Mouse (Mus musculus) hindbrain, embryonic 14.5 days (tissue): ENCODE data around the gene Acap2. TPM values are rescaled to one million over a fixed set of nuclear protein-coding genes. Genes with fewer than 3 reads are reported as not detected.

Experiments
- ATAC-seq: fragments of 200-750 bp; cut with Nextera tagmentation; 2 replicates; pipeline ENCODE4 v1.8.0; 2017; ENCODE audit warnings: moderate number of reproducible peaks, mild to moderate bottlenecking, moderate TSS enrichment, moderate library complexity; ENCODE audit not compliant: low FRiP score
- DNase-seq: peaks from one replicate; pipeline ENCODE4 v3.0.0-alpha.2; 2015; ENCODE audit warnings: low spot score
- H3K27ac ChIP-seq: fragments of 300-500 bp; sonication (generic); 2 replicates; pipeline ENCODE4 v1.5.1; 2014; ENCODE audit warnings: mild to moderate bottlenecking, moderate library complexity
- H3K27me3 ChIP-seq: fragments of 300-500 bp; sonication (generic); 2 replicates; pipeline ENCODE4 v1.6.1; 2014; ENCODE audit warnings: mild to moderate bottlenecking, low read length, mixed read lengths; ENCODE audit not compliant: control insufficient read depth, insufficient read depth
- H3K36me3 ChIP-seq: fragments of 300-500 bp; sonication (generic); replicated peaks from 2 replicates; pipeline ENCODE4 v1.6.1; 2014; ENCODE audit not compliant: control insufficient read depth, insufficient read depth
- H3K4me1 ChIP-seq: fragments of 300-500 bp; sonication (generic); replicated peaks from 2 replicates; pipeline ENCODE4 v1.6.1; 2014; ENCODE audit warnings: antibody characterized with exemption, low read length, mixed read lengths; ENCODE audit not compliant: control insufficient read depth, insufficient read depth
- H3K4me2 ChIP-seq: fragments of 300-500 bp; sonication (generic); replicated peaks from 2 replicates; pipeline ENCODE4 v1.6.1; 2014; ENCODE audit warnings: mild to moderate bottlenecking, moderate library complexity
- H3K4me3 ChIP-seq: fragments of 300-500 bp; sonication (generic); replicated peaks from 2 replicates; pipeline ENCODE4 v1.5.1; 2014; ENCODE audit warnings: mild to moderate bottlenecking, low read length
- H3K9ac ChIP-seq: fragments of 300-500 bp; sonication (generic); 2 replicates; pipeline ENCODE4 v1.6.1; 2014
- H3K9me3 ChIP-seq: fragments of 300-500 bp; sonication (generic); 2 replicates; pipeline ENCODE4 v1.6.1; 2016; ENCODE audit warnings: low read length; ENCODE audit not compliant: control insufficient read depth
- WGBS: fragments of 180-500 bp; shearing (Covaris S2); extraction: QIAGEN DNeasy Blood & Tissue Kit; methylation state at CpG from one replicate; pipeline ENCODE4 v1.1.7; 2014; 5-methylcytosine and 5-hydroxymethylcytosine counted together
- polyA plus RNA-seq: library from polyadenylated mRNA; unstranded; fragments of >200 nt; fragmentation: Nextera tagmentation; extraction: Ambion mirVana; gene quantifications from 2 replicates; pipeline ENCODE4 v1.2.1, GENCODE M21; 2014

Acap2 gene
- 15.8 TPM in 2 replicates for polyA plus RNA-seq

DNA sequence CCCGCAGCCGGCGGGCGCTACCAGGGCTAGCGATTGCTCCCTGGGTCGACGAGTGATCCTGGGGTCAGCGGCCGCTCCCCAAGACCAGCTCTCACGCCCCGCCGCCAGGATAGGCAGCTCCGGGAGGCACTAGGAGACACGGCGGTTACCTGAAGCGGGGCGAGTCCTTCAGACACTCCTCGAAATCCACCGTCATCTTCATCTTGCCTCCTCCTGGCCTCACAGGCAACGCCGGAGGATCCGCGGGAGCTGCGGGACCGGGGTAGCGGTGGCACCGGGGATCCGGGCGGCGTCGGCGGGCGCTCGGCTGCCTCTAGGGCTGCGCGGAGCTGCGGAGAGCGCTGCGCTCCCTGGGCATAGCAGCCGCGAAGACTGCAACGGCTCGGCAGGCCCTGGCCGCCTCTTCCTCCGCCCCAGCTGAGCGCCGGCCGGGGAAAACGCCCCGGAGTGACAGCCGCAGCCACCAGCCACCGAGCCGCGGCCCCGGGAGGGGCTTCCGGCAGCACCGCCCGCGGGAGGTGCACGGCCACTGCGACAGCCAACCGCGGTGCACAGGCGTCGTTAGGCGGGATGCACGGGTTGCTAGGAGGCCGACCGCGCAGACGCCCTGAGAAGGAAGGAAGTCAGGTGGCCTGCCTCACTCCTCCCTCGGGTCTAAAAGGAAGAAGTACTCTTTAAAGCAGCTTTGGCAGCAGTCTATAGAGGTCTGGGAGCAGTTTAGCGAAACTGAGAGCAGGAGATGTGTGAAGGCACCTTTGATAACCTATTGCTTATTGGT is at the start of gene Acap2:
Acap2 (minus strand) TSS at position 456 of the 778 bp plus-strand sequence.
- under 1% methylated on average over 70 of the region's 73 CpGs for WGBS
- Histone ChIP-seq H3K27me3 (no peaks in the 10 kb centered on the region), H3K4me1 (peaks cover 12% of the 10 kb centered on the region; the same call in 1 of the 2 replicates), H3K4me2 (peak within 1 kb of the TSS; percentile 78), H3K36me3 (no peaks in the 10 kb centered on the region), H3K4me3 (peak within 1 kb of the TSS; percentile 87), H3K27ac (peak within 1 kb of the TSS; percentile 91), H3K9ac (peak within 1 kb of the TSS; percentile 93), H3K9me3 (no peaks in the 10 kb centered on the region)
- ATAC-seq, result peak; percentile 99
- DNase-seq, result peak; percentile 94

GRCm38 (mm10) chr16:31249401-31249800 is 48.4 kb upstream of the Acap2 start:
- no peak overlapping the region for H3K27ac ChIP-seq
- H3K36me3 ChIP-seq, result peaks cover 9% of the 10 kb centered on the region
- H3K4me1 ChIP-seq, result no peaks in the 10 kb centered on the region
- ATAC-seq, result no peak
- H3K9me3 ChIP-seq, result no peaks in the 10 kb centered on the region
- H3K4me2 ChIP-seq, result no peak overlapping the region
- no peaks in the 10 kb centered on the region for H3K27me3 ChIP-seq
- 76% methylated on average over 3 of the region's 3 CpGs for WGBS
- H3K9ac ChIP-seq, result no peak overlapping the region
- no peak for DNase-seq
- H3K4me3 ChIP-seq, result no peak overlapping the region

GRCm38 (mm10) chr16:31248717-31249116 is 47.7 kb upstream of the Acap2 start:
- no peak overlapping the region for H3K4me2 ChIP-seq
- H3K27ac ChIP-seq, result no peak overlapping the region
- H3K9ac ChIP-seq, result no peak overlapping the region
- DNase-seq (no peak), ATAC-seq (no peak)
- no peaks in the 10 kb centered on the region for H3K4me1 ChIP-seq
- peaks cover 9% of the 10 kb centered on the region for H3K36me3 ChIP-seq
- no peak overlapping the region for H3K4me3 ChIP-seq
- no peaks in the 10 kb centered on the region for H3K9me3 ChIP-seq
- no peaks in the 10 kb centered on the region for H3K27me3 ChIP-seq
- WGBS, result 77% methylated on average over 13 of the region's 13 CpGs

DNA sequence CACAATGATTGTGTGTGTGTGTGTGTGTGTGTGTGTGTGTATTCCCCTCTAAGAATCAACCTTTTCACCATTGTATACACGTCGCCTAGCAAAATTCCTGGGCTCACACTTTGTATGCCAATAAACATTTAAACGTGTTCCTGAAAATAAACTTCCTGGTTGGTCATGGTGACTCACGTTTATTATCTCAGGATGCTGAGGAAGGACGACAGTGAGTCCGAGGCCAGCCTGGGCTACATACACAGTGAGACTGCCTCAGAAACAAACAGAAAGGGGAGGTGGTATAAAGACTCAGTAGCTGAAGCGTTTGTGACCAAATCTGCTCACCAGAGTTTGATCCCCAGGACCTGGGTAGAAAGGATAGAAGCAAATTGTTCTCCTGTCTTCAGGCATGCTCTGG is 46.4 kb upstream of the Acap2 start:
- DNase-seq, result no peak
- H3K4me1 ChIP-seq, result no peaks in the 10 kb centered on the region
- no peak overlapping the region for H3K4me3 ChIP-seq
- no peaks in the 10 kb centered on the region for H3K9me3 ChIP-seq
- no peak overlapping the region for H3K4me2 ChIP-seq
- no peak overlapping the region for H3K9ac ChIP-seq
- H3K27me3 ChIP-seq, result no peaks in the 10 kb centered on the region
- 87% methylated on average over 7 of the region's 7 CpGs for WGBS
- no peak for ATAC-seq
- H3K27ac ChIP-seq, result no peak overlapping the region
- H3K36me3 ChIP-seq, result 0 out of 2 replicates have a peak, but pooled peaks cover 3% of the 10 kb centered on the region

DNA sequence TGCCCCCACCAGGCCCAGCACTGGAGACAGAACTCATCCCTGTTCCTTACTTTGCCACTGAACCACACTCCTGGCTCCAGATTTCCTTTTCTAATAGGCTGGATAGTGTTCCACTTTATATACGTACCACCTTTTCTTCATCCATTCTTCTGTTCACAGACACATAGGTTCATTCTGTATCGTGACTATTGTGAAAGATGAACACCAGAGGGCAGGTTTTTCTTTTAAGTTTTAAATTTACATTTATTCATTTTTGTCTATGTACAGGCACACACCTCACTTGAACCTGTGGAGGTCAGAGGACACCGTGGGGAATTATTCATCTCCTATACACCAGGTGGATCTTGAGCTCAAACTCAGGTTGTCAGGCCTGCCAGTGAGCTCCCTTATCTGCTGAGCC is 43.0 kb upstream of the Acap2 start:
- no peak for DNase-seq
- H3K36me3 ChIP-seq, result no peaks in the 10 kb centered on the region
- H3K9me3 ChIP-seq, result no peaks in the 10 kb centered on the region
- H3K9ac ChIP-seq, result no peak overlapping the region
- 86% methylated on average over 3 of the region's 3 CpGs for WGBS
- H3K4me1 ChIP-seq, result no peaks in the 10 kb centered on the region
- no peaks in the 10 kb centered on the region for H3K27me3 ChIP-seq
- ATAC-seq, result no peak
- no peak overlapping the region for H3K4me2 ChIP-seq
- no peak overlapping the region for H3K27ac ChIP-seq
- H3K4me3 ChIP-seq, result no peak overlapping the region

- Histone ChIP-seq H3K4me3 (no peak overlapping the region), H3K27me3 (no peaks in the 10 kb centered on the region), H3K4me2 (no peak overlapping the region), H3K9me3 (no peaks in the 10 kb centered on the region), H3K9ac (no peak overlapping the region), H3K36me3 (no peaks in the 10 kb centered on the region), H3K4me1 (no peaks in the 10 kb centered on the region), H3K27ac (no peak overlapping the region)
- ATAC-seq (no peak), DNase-seq (no peak)
- 88% methylated on average over 9 of the region's 9 CpGs for WGBS
These were observed 40.4 kb upstream of the Acap2 start for GRCm38 (mm10) chr16:31241433-31241832.

GRCm38 (mm10) chr16:31240569-31240968 is 39.5 kb upstream of the Acap2 start:
- Histone ChIP-seq H3K9me3 (no peaks in the 10 kb centered on the region), H3K36me3 (no peaks in the 10 kb centered on the region), H3K4me3 (no peak overlapping the region), H3K9ac (no peak overlapping the region), H3K4me2 (no peak overlapping the region), H3K4me1 (no peaks in the 10 kb centered on the region), H3K27ac (no peak overlapping the region), H3K27me3 (no peaks in the 10 kb centered on the region)
- ATAC-seq, result no peak
- no peak for DNase-seq
- WGBS, result 90% methylated on average over 8 of the region's 8 CpGs

- H3K27ac ChIP-seq, result no peak overlapping the region
- no peaks in the 10 kb centered on the region for H3K36me3 ChIP-seq
- H3K4me1 ChIP-seq, result peaks cover 5% of the 10 kb centered on the region; the same call in 1 of the 2 replicates
- H3K9me3 ChIP-seq, result no peaks in the 10 kb centered on the region
- no peak overlapping the region for H3K4me2 ChIP-seq
- no peak overlapping the region for H3K4me3 ChIP-seq
- no peak for DNase-seq
- no peak overlapping the region for H3K9ac ChIP-seq
- H3K27me3 ChIP-seq, result no peaks in the 10 kb centered on the region
- ATAC-seq, result no peak
- WGBS, result 86% methylated on average over 5 of the region's 5 CpGs
These were observed 37.2 kb upstream of the Acap2 start for GRCm38 (mm10) chr16:31238281-31238680.

GRCm38 (mm10) chr16:31235457-31236310 is 34.6 kb upstream of the Acap2 start:
- no peak overlapping the region for H3K4me3 ChIP-seq
- H3K27ac ChIP-seq, result no peak overlapping the region
- 29% methylated on average over 18 of the region's 18 CpGs for WGBS
- H3K9ac ChIP-seq, result no peak overlapping the region
- H3K9me3 ChIP-seq, result no peaks in the 10 kb centered on the region
- ATAC-seq, result no peak
- DNase-seq, result no peak
- H3K27me3 ChIP-seq, result no peaks in the 10 kb centered on the region
- H3K4me1 ChIP-seq, result peaks cover 9% of the 10 kb centered on the region; the same call in 1 of the 2 replicates
- no peak overlapping the region for H3K4me2 ChIP-seq
- H3K36me3 ChIP-seq, result no peaks in the 10 kb centered on the region
